Mouse (Mus musculus): ENCODE data around the gene Fbn1. TPM values are rescaled to one million over a fixed set of nuclear protein-coding genes. Genes with fewer than 3 reads are reported as not detected.

The Fbn1 gene
- total RNA-seq (2023): 0.06 TPM

GRCm38 (mm10) chr2:125507893-125508292, at the start of gene Fbn1:
Gene Fbn1 (minus strand): TSS chr2:125507993.

DNA sequence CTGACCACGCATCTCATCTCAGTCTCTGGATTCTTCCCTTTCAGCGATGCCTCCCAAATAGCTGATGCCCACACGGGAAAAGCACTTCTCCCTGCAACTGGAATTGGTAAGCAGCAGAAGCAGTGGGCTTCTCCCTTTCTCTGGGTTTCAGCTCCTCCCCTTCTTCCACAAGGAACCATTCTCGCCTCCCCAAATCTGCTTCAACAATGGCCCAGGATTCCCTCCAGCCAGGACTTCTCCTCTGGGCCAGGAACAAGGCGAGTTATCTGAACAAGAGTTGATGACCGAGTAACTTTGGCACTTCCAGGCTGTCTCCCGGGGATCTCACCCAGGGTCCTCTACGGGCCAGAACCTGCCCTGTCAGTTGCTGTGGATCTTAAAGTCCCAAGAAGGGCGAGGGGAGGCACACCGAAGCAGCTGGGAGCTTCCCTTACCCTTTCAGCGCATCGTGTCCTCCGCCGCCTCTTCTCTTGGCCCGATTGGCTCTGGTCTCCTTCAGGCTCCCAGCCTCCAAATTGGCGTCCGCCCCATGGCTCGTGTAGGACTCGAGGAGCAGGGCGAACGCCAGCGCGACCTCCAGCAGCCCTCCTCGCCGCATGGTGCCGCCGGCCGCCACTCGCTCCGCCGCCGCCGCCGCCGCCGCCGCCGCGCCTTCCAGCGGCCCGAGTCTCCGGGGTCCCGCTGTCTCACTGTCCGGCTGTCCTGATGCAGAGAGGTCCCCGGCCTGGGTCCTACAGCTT, 2.6 kb downstream of the Fbn1 start, which contains the start of gene Gm9913:
Gene Gm9913 (plus strand): TSS at position 84 of the 740 bp plus-strand sequence.

Other genes with a start within 250 kb of the Fbn1 start
- not detected for gene Gm9913, start 2.9 kb downstream of the Fbn1 start, total RNA-seq (2023)
- 22.0 TPM for gene Cep152, start 117.1 kb upstream of the Fbn1 start, total RNA-seq (2023)
- gene Eid1, start 165.1 kb upstream of the Fbn1 start, total RNA-seq (2023): 31.7 TPM
- 0.46 TPM for gene Shc4, start 216.2 kb upstream of the Fbn1 start, total RNA-seq (2023)

Data from CD8-positive naive resting alpha-beta T cell, adult 57 days (primary cell).